Mouse (Mus musculus) MEL (cell line): ENCODE measurements around the gene Tfe3.

ENCODE experiments used
- CTCF ChIP-seq, 3 experiments: IDR thresholded peaks in 2 of 3; conservative IDR thresholded peaks in 1 of 3; 2 replicates each; pipeline ENCODE4 v1.5.1; 2011 to 2012; ENCODE audit warnings: low read length in 3 of 3, low read depth in 2 of 3, mild to moderate bottlenecking in 2 of 3, improper control_type of control experiment in 1 of 3, inconsistent platforms in 1 of 3, mixed read lengths in 1 of 3, moderate library complexity in 1 of 3; ENCODE audit not compliant: control insufficient read depth in 1 of 3, insufficient read depth in 1 of 3, poor library complexity in 1 of 3, severe bottlenecking in 1 of 3
- TAL1 ChIP-seq: IDR thresholded peaks from 2 replicates; pipeline ENCODE4 v1.6.1; 2012; ENCODE audit warnings: mild to moderate bottlenecking, inconsistent platforms, low read length, moderate library complexity, mixed read lengths
- ZKSCAN1 ChIP-seq: IDR thresholded peaks from 2 replicates; pipeline ENCODE4 v1.6.1; 2012; ENCODE audit warnings: low read depth, mild to moderate bottlenecking, inconsistent platforms, low read length, improper control_type of control experiment, moderate library complexity

GRCm38 (mm10) chrX:7739336-7740081 is 22.9 kb upstream of the Tfe3 start:
- TF ChIP-seq TAL1 (no peak), ZKSCAN1 (no peak), CTCF (IDR thresholded peaks at IDR 0.05 in 2 of 3, conservative IDR thresholded peaks at IDR 0.05 in 1 of 3; ENCODE audit: control insufficient read depth in 1 of 3, insufficient read depth in 1 of 3, low read depth in 2 of 3, low read length in 3 of 3, poor library complexity in 1 of 3, severe bottlenecking in 1 of 3) (no peak)
